Mouse (Mus musculus) CD4-positive, CD25-positive, alpha-beta regulatory T cell, adult 2 months (primary cell): Measurements from ENCODE around the gene Ehbp1l1.

Experiments
- DNase-seq: peaks from one replicate; pipeline ENCODE4 v3.0.0-alpha.2; 2012; ENCODE audit warnings: low read depth, low spot score

The Ehbp1l1 gene

GRCm38 (mm10) chr19:5725767-5726515 lies at the start of gene Ehbp1l1:
Gene Ehbp1l1, minus strand, starts transcription at chr19:5726317.
- peak; percentile 84 for DNase-seq

GRCm38 (mm10) chr19:5770925-5771860 lies 45.1 kb upstream of the Ehbp1l1 start, which contains the start of gene Scyl1:
Gene Scyl1, minus strand, starts transcription at chr19:5771419.
- DNase-seq: peak; percentile 90

DNA sequence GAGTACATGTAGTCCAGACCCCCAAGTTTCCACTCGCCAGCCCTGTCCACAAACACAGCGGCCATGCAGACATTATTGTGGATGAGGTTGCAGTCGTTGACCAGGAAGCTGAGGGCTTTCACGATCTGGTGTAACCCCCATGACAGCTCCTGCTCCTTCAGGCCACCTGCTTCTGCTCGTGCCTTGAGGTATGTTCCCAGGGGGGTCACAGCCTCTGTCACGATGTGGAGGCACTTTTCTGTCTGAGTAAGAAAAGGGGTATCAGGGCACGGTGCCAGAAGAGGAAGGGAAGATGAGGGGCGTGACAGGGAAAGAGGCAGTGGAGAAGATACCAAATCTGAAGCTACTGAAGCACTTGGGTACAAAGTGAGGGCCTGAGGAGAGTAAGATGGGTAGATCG lies 44.2 kb upstream of the Ehbp1l1 start:
- no peak for DNase-seq

DNA sequence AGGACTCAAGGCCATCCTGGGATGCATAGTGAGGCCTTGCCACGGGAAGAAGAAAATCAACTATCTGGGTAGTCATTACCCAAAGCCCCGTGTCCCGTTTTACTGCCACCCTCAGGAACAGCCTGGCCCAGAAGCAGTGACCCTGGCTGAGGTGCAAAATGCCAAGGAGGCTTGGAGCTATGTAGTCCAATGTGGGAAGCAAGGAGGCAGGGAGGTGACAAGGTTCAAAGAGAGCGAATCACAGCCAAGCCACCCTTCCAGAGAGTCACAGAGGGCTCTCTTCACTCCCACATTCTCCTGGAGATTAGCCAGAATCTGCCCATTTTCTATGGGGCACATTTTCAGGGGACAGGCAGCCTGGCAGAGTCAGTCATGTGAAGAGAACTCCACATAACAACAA lies 41.2 kb upstream of the Ehbp1l1 start:
- DNase-seq: no peak

GRCm38 (mm10) chr19:5763163-5763562 lies 37.0 kb upstream of the Ehbp1l1 start:
- DNase-seq: no peak

GRCm38 (mm10) chr19:5758878-5759403 lies 32.8 kb upstream of the Ehbp1l1 start:
- DNase-seq: no peak

DNA sequence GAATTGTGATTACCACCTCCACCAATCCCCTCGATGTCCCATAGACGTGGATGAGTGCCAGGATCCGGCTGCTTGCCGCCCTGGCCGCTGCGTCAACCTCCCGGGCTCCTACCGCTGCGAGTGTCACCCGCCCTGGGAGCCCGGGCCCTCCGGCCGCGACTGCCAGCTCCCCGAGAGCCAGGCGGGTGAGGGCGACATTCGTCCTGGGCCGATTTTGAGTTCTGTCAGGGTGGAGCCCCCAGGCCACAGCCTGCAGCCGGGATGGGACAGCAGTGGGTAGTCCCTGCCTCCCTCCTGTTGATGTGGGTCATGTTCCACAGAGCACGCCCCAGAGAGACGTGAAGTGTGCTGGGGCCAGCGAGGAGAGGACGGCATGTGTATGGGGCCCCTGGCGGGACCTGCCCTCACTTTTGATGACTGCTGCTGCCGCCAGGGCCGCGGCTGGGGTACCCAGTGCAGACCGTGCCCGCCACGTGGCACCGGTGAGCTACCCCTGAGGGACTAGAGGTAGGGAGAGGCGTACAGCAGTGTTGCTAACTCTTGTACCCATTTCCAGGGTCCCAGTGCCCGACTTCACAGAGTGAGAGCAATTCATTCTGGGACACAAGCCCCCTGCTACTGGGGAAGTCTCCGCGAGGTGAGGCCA lies 31.0 kb upstream of the Ehbp1l1 start:
- DNase-seq: no peak

DNA sequence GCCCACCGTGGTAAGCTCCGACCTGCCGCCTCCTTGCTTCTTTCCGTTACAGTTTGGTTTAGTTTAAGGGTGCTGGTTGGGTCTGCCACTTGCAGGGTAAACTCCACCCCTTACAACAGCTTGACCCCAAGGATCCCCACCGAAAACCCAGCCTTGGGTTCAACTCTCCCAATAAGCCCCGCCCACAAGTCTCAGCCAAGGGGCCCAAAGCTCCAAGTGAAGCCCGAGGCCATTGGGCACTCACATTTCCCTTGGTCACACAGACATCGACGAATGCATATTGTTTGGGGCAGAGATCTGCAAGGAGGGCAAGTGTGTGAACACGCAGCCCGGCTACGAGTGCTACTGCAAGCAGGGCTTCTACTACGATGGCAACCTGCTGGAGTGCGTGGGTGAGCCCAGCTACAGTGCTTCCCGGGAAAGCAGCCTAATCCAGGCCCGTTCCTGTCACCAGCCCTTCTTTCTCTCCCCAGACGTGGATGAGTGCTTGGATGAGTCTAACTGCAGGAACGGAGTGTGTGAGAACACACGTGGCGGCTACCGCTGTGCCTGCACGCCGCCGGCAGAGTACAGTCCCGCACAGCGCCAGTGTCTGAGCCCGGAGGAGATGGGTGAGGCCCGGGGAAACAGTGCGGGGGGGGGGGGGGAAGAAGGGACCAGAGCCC lies 30.3 kb upstream of the Ehbp1l1 start:
- no peak for DNase-seq

DNA sequence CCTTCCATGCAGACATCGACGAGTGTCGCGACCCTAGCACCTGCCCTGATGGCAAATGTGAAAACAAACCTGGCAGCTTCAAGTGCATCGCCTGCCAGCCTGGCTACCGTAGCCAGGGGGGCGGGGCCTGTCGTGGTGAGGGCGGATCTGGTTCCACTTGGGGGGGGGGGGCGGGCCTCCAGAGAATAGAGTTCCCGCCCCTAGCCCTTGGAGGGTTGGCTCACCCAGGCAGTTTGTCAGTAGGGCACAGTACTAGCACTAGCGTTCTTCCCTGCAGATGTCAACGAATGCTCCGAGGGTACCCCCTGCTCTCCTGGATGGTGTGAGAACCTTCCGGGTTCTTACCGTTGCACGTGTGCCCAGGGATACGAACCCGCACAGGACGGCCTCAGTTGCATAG lies 25.6 kb upstream of the Ehbp1l1 start:
- DNase-seq: peak; percentile 75

- no peak for DNase-seq
Observed at GRCm38 (mm10) chr19:5750951-5751350, 24.8 kb upstream of the Ehbp1l1 start.

- no peak for DNase-seq
Observed at GRCm38 (mm10) chr19:5749476-5749875, 23.4 kb upstream of the Ehbp1l1 start.

DNA sequence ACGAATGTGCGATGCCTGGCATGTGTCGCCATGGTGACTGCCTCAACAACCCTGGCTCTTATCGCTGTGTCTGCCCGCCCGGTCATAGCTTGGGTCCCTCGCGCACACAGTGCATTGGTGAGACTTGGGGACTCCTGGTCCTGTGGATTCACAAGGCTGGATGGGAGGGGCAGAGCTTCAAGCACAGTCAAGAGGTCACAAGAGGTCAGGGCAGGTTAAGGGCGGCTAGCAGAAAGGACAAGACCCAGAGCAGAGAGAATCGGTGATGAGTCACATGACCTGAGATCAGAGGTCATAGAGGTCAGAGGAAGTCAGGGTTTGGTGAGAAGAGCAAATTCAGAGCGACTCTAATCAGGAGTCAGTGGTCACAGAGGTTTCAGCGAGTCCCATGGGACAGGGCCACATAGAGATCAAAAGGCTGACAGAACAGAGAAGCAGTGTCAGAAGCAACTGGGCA lies 20.8 kb upstream of the Ehbp1l1 start:
- no peak for DNase-seq

- no peak for DNase-seq
Observed at GRCm38 (mm10) chr19:5745756-5746710, 19.9 kb upstream of the Ehbp1l1 start.

GRCm38 (mm10) chr19:5743576-5743975 lies 17.5 kb upstream of the Ehbp1l1 start:
- no peak for DNase-seq

DNA sequence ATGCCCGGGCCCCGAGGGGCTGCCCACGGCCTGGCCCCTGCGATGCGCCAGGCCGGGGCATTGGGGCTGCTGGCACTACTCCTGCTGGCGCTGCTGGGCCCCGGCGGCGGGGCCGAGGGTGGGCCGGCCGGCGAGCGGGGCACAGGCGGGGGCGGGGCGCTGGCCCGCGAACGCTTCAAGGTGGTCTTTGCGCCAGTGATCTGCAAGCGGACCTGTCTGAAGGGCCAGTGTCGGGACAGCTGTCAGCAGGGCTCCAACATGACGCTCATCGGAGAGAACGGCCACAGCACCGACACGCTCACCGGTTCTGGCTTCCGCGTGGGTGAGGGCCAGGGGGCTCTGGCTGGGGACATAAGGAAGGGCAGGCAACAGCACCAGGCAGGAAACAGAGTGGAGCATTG lies 16.1 kb upstream of the Ehbp1l1 start:
- DNase-seq: no peak

DNA sequence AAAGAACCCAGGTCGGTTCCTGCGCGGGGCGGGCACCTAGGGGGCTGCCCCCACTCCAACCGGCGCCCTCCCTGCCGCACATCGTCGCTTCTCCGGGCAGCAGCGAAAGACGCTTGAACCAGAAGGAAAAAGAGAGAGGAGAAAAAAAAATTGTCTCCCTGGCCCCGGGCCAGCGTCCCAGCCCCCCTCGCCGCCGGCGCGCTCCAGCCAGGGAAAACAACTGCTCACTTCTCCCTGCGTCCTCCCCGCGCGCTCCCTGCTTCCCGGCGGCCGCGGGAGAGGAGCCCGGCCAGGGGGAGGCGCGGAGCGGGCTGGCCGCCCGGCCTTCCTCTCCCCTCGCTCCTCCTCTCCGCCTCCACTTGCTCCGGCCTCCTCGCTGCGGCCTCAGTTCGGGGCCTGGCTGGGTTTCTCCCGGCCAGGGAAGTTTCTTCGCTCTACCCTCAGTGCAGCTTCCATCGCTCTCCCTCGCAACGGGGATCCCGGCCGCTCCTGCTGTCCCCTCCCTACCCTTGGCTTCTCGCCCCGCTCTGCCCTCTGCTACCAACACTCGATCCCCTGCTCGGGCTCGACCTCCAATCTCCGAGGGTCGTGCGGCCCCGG lies 15.6 kb upstream of the Ehbp1l1 start:
- DNase-seq: no peak

DNA sequence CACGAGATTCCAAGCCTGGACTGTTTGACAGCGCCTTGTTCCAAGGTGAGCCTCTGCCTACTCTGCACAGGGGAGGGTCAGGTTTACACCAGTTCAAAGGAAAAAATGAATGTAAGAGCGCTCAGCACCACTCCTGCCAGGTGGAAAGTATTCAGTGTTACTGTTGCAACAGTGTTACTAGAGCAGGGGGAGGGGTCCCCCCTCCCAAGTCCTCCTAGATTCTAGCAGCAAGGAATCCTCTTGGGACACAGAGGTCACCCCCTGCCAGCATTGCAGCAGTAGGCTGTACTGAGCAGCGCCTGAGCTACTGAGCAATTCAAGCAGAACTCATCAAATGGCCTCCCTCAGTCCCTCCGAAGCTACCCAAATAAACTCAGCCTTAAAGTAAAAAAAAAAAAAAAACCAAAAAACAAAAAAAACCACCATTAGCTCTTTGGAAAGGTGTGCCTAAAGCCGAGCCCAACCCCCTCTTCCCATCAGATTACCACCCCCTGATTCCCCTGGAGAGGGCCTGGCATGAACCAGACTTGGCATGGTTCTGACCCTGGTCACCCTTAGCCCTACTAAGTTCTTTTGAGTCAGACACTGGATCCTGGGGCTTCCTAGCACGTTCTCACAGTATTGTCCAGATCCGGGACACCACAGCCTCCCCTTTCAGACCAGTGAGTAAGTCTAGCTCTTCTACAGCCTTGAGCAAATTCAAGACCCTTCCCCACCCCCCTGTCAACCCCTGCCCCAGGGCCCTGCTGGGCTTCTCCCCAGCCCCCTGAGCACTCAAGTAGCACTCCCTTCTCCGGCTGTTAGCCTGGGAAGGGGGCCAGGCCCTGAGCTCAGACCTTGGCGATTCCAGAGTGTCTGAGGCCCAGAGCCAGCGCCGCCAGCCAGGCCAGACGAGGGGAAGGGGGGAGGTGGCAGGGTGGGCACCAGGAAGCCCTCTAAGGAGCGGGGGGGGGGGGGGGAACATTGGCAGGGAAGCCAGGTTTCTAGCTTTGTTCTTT lies 14.5 kb upstream of the Ehbp1l1 start, which contains the start of gene Ltbp3:
Ltbp3 (plus strand) TSS at position 585 of the 998 bp plus-strand sequence.
- DNase-seq: no peak

DNA sequence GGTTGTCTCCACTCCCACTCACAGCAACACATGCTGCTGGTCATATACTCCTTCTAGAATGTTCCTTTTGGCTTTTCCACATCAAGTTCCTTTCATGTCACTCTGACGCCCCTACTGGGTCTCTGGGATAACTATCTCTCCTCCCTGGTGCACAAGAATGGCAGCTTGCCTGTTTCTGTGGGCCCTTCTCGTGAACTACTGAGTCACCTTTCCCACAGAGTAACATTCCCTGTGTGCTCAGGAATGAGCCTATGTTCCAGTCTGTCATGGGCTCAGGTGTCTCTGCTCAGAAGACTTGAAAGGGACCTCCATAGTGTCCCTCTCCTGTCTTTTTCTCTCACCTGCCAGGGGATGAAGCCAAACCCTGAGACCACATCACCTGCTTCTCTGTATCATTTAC lies 13.3 kb upstream of the Ehbp1l1 start:
- no peak for DNase-seq
